Mouse (Mus musculus): ENCODE measurements around the gene Olfr102. TPM values are rescaled to one million over a fixed set of nuclear protein-coding genes. Genes with fewer than 3 reads are reported as not detected.

Gene Olfr102
- not detected for total RNA-seq (2022)

- no peak for DNase-seq (ENCODE audit: low spot score in 2 of 2)
Measured at GRCm38 (mm10) chr17:37316954-37317353, at the start of gene Olfr102. Olfr102 (minus strand) TSS chr17:37317054.

GRCm38 (mm10) chr17:37359282-37359681 is 42.4 kb upstream of the Olfr102 start, which contains the start of gene Olfr104-ps:
Olfr104-ps (plus strand) TSS chr17:37359582.
- DNase-seq (ENCODE audit: low spot score in 2 of 2) = no peak

GRCm38 (mm10) chr17:37339598-37339997 is 22.7 kb upstream of the Olfr102 start, which contains the start of gene Olfr103:
Olfr103 (minus strand) TSS chr17:37339698.
- DNase-seq (ENCODE audit: low spot score in 2 of 2) = no peak

GRCm38 (mm10) chr17:37310146-37310699 is 6.6 kb downstream of the Olfr102 start:
- no peak for DNase-seq (ENCODE audit: low spot score in 2 of 2)

- DNase-seq (ENCODE audit: low spot score in 2 of 2) = no peak
Measured at GRCm38 (mm10) chr17:37308483-37308882, 8.4 kb downstream of the Olfr102 start.

- no peak for DNase-seq (ENCODE audit: low spot score in 2 of 2)
Measured at GRCm38 (mm10) chr17:37304213-37304612, 12.6 kb downstream of the Olfr102 start, which contains the start of gene Olfr101. Olfr101 (minus strand) TSS chr17:37304313.

- no peak for DNase-seq (ENCODE audit: low spot score in 2 of 2)
Measured at GRCm38 (mm10) chr17:37283360-37283759, 33.5 kb downstream of the Olfr102 start, which contains the start of gene Olfr99. Olfr99 (minus strand) TSS chr17:37283460.

GRCm38 (mm10) chr17:37280331-37280730 is 36.5 kb downstream of the Olfr102 start:
- peak in 1 of 2 experiments; percentile 14 for DNase-seq (ENCODE audit: low spot score in 2 of 2)

GRCm38 (mm10) chr17:37276573-37276972 is 40.3 kb downstream of the Olfr102 start:
- no peak for DNase-seq (ENCODE audit: low spot score in 2 of 2)

- DNase-seq (ENCODE audit: low spot score in 2 of 2) = no peak
Measured at GRCm38 (mm10) chr17:37275626-37276248, 41.1 kb downstream of the Olfr102 start.

GRCm38 (mm10) chr17:37270702-37271092 is 46.2 kb downstream of the Olfr102 start:
- DNase-seq (ENCODE audit: low spot score in 2 of 2) = peak; percentile 18 to 50

- DNase-seq (ENCODE audit: low spot score in 2 of 2) = peak; percentile 79 to 88
Measured at GRCm38 (mm10) chr17:37270058-37270701, 46.7 kb downstream of the Olfr102 start, which contains the start of gene H2-M3. H2-M3 (plus strand) TSS chr17:37270220.

GRCm38 (mm10) chr17:37263626-37264025 is 53.2 kb downstream of the Olfr102 start, which contains the start of gene Olfr98:
Olfr98 (minus strand) TSS chr17:37263749.
- DNase-seq (ENCODE audit: low spot score in 2 of 2) = no peak

Other genes with a start within 250 kb of the Olfr102 start
- gene Olfr90, start 228.6 kb downstream of the Olfr102 start, total RNA-seq (2022) = not detected
- not detected for gene Olfr91, start 218.8 kb downstream of the Olfr102 start, total RNA-seq (2022)
- not detected for gene Olfr92, start 197.0 kb downstream of the Olfr102 start, total RNA-seq (2022)
- not detected for gene Olfr93, start 155.6 kb downstream of the Olfr102 start, total RNA-seq (2022)
- not detected for gene Ubd, start 123.2 kb downstream of the Olfr102 start, total RNA-seq (2022)
- not detected for gene Olfr94, start 116.1 kb downstream of the Olfr102 start, total RNA-seq (2022)
- gene Olfr95, start 103.9 kb downstream of the Olfr102 start, total RNA-seq (2022) = not detected
- gene Olfr96, start 96.9 kb downstream of the Olfr102 start, total RNA-seq (2022) = not detected
- gene Olfr97, start 79.7 kb downstream of the Olfr102 start, total RNA-seq (2022) = not detected
- gene Olfr98, start 53.3 kb downstream of the Olfr102 start, total RNA-seq (2022) = not detected
- 1 to 10 TPM in 2 of 4 experiments, under 1 TPM in 2; 0.36 to 1.6 (median 0.90) TPM for gene H2-M3, start 46.8 kb downstream of the Olfr102 start, total RNA-seq (2022)
- gene Olfr99, start 33.6 kb downstream of the Olfr102 start, total RNA-seq (2022) = not detected
- gene Olfr101, start 12.7 kb downstream of the Olfr102 start, total RNA-seq (2022) = not detected
- not detected for gene Olfr103, start 22.6 kb upstream of the Olfr102 start, total RNA-seq (2022)
- gene Olfr104-ps, start 42.5 kb upstream of the Olfr102 start, total RNA-seq (2022) = not detected
- gene Olfr105-ps, start 62.0 kb upstream of the Olfr102 start, total RNA-seq (2022) = not detected
- gene Olfr106-ps, start 73.3 kb upstream of the Olfr102 start, total RNA-seq (2022) = not detected
- not detected for gene Olfr107, start 82.2 kb upstream of the Olfr102 start, total RNA-seq (2022)
- gene Olfr108, start 128.4 kb upstream of the Olfr102 start, total RNA-seq (2022) = not detected
- not detected for gene Olfr109, start 141.9 kb upstream of the Olfr102 start, total RNA-seq (2022)
- not detected for gene H2-M2, start 166.5 kb upstream of the Olfr102 start, total RNA-seq (2022)
- not detected for gene Olfr110, start 175.4 kb upstream of the Olfr102 start, total RNA-seq (2022)
- gene Olfr111, start 191.0 kb upstream of the Olfr102 start, total RNA-seq (2022) = not detected